Mouse (Mus musculus) frontal cortex, adult (tissue): ENCODE measurements at regions not wholly inside any gene's neighbourhood (a gene's known extent, or its start where the extent isn't known, plus 50 kb on each side); places are given as distances from the start of the nearest gene placed in this dataset.
"Not testable (repeated sequence)": the region's sequence is repeated elsewhere in the genome, so short reads cannot be mapped to it uniquely, and the experiment has no call there.

ENCODE experiments used
- ATAC-seq: cut with Nextera tagmentation; 2 replicates; pipeline ENCODE4 v1.9.2; 2017; ENCODE audit warnings: mild to moderate bottlenecking, moderate library complexity, mixed read lengths; ENCODE audit not compliant: low TSS enrichment

- ATAC-seq: no peak
Measured at GRCm38 (mm10) chr10:33715701-33716250, 70.7 kb downstream of the Sult3a2 start.

- ATAC-seq: not testable (repeated sequence)
Measured at GRCm38 (mm10) chr10:33708656-33709055, 77.8 kb downstream of the Sult3a2 start.

- ATAC-seq: not testable (repeated sequence)
Measured at GRCm38 (mm10) chr10:33704245-33704644, 79.7 kb upstream of the Clvs2 start.

GRCm38 (mm10) chr10:33703420-33703819, 78.9 kb upstream of the Clvs2 start:
- ATAC-seq: peak; percentile 96
